Mouse (Mus musculus) lung, postnatal 0 days (tissue): Measurements from ENCODE around the gene Gpc5.

Source experiments
- CTCF ChIP-seq: IDR thresholded peaks from 2 replicates; pipeline ENCODE4 v1.5.1; 2016; ENCODE audit warnings: antibody characterized with exemption, mild to moderate bottlenecking
- EP300 ChIP-seq: IDR thresholded peaks from 2 replicates; pipeline ENCODE4 v1.6.1; 2016; ENCODE audit warnings: antibody characterized with exemption, mild to moderate bottlenecking, control low read depth

DNA sequence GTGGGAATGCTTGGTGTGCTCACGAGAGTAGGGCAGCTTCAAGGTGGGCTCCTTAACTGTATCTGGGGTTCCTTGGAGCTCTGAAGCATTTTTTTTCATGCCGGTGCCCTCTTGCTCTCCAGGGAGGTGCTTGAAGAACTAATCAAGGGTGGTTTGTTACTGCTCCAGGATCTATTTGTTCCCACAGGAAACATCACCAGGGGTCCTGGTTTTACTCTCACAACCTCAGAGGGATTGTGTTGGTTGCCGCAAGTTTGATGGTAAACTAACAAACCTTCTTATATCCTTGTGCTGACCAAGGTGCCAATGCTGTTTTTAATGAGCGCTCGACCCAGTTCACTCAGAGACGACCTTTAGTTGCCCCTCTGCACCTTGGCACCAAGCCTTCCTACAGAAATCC lies 937 bp downstream of the Gpc5 start:
- TF ChIP-seq CTCF (no peak), EP300 (no peak)
